In the genomic region with DNA sequence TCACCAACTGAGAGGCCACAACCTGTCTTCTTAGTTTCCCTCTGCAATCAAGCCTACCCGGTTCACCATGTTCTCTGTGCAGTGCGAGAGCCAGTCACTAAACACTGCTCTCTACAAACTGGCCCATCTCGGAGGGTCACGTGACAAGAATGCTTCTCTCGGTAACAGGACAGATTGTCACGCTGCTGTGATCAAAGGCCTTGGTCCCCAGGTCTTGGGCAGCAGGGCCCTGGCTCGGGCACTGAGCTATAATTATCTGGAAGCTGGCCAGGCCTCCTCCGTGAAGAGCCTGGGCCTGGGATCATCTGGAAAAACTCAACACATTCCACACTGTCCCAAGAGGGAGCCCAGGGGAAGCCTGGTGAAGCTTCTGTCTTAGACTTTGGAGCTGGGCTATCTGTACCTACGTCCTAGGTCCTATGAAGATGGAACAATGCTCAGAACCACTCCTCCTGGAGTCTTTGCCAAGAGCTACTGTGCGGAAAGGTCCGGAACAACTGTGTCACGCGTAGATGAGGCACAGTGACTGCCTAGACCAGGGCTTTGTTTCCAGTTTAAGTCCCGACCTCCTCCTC, we compare ENCODE assay signal across 8 mouse cellular contexts. TPM values are rescaled to one million over a fixed set of nuclear protein-coding genes. Genes with fewer than 3 reads are reported as not detected.
DNase-seq lines count a peak whose midpoint lies in the region; ATAC-seq and TF ChIP-seq lines count a peak whose summit lies in the region.

No protein-coding gene starts in this region.

- H3K4me3 ChIP-seq in layer of hippocampus, adult 2 months, result no peak overlapping the region
- no peak overlapping the region for H3K4me3 ChIP-seq in brown adipose tissue, adult 24 weeks (ENCODE audit: insufficient read depth, low read depth, low read length)
- H3K4me3 ChIP-seq in forebrain, embryonic 12.5 days (replicated peaks), result no peak overlapping the region
- H3K4me3 ChIP-seq in intestine, embryonic 16.5 days (ENCODE audit: low read length), result no peak overlapping the region
- no peak overlapping the region for H3K4me3 ChIP-seq in midbrain, embryonic 15.5 days

- peak overlapping the region; percentile 40 for H3K27ac ChIP-seq in layer of hippocampus, adult 2 months
- H3K27ac ChIP-seq in brown adipose tissue, adult 24 weeks (replicated peaks; ENCODE audit: low read depth, low read length), result peak overlapping the region; percentile 73
- H3K27ac ChIP-seq in forebrain, embryonic 12.5 days, result no peak overlapping the region
- H3K27ac ChIP-seq in intestine, embryonic 16.5 days (ENCODE audit: low read length), result peak overlapping the region; percentile 73
- peak overlapping the region; percentile 4; the same call in 1 of the 2 replicates for H3K27ac ChIP-seq in midbrain, embryonic 15.5 days

- TF ChIP-seq CTCF in layer of hippocampus, adult 2 months (conservative IDR thresholded peaks at IDR 0.05), result no peak

- no peaks in the 10 kb centered on the region for H3K36me3 ChIP-seq in forebrain, embryonic 12.5 days (replicated peaks)
- H3K36me3 ChIP-seq in intestine, embryonic 16.5 days (ENCODE audit: control insufficient read depth, insufficient read depth, low read length), result no peaks in the 10 kb centered on the region
- no peaks in the 10 kb centered on the region for H3K36me3 ChIP-seq in midbrain, embryonic 15.5 days (replicated peaks)

- H3K9me3 ChIP-seq in forebrain, embryonic 12.5 days, result no peaks in the 10 kb centered on the region
- H3K9me3 ChIP-seq in intestine, embryonic 16.5 days (ENCODE audit: control insufficient read depth, low read length), result no peaks in the 10 kb centered on the region
- no peaks in the 10 kb centered on the region for H3K9me3 ChIP-seq in midbrain, embryonic 15.5 days

- H3K27me3 ChIP-seq in forebrain, embryonic 12.5 days, result 0 out of 2 replicates have a peak, but pooled peaks cover 3% of the 10 kb centered on the region
- no peaks in the 10 kb centered on the region for H3K27me3 ChIP-seq in intestine, embryonic 16.5 days (replicated peaks; ENCODE audit: control insufficient read depth, insufficient read depth, low read length)
- no peaks in the 10 kb centered on the region for H3K27me3 ChIP-seq in midbrain, embryonic 15.5 days (replicated peaks)

- WGBS in forebrain, embryonic 12.5 days, result 61% methylated on average over 14 of the region's 14 CpGs
- 48% methylated on average over 14 of the region's 14 CpGs for WGBS in intestine, embryonic 16.5 days
- WGBS in midbrain, embryonic 15.5 days, result 37% methylated on average over 14 of the region's 14 CpGs

- H3K4me1 ChIP-seq in brown adipose tissue, adult 24 weeks (ENCODE audit: control insufficient read depth, insufficient read depth, insufficient read length, low read length), result peaks cover 21% of the 10 kb centered on the region
- peaks cover 30% of the 10 kb centered on the region for H3K4me1 ChIP-seq in forebrain, embryonic 12.5 days
- H3K4me1 ChIP-seq in intestine, embryonic 16.5 days (ENCODE audit: control insufficient read depth, insufficient read depth, low read length), result peaks cover 47% of the 10 kb centered on the region
- peaks cover 29% of the 10 kb centered on the region for H3K4me1 ChIP-seq in midbrain, embryonic 15.5 days

- no peak overlapping the region for H3K9ac ChIP-seq in forebrain, embryonic 12.5 days
- H3K9ac ChIP-seq in intestine, embryonic 16.5 days (ENCODE audit: low read depth, low read length), result peak overlapping the region; percentile 15; the same call in 1 of the 2 replicates
- H3K9ac ChIP-seq in midbrain, embryonic 15.5 days, result no peak overlapping the region

- no peak overlapping the region for H3K4me2 ChIP-seq in forebrain, embryonic 12.5 days
- H3K4me2 ChIP-seq in intestine, embryonic 16.5 days (ENCODE audit: low read depth, low read length), result no peak overlapping the region
- no peak overlapping the region for H3K4me2 ChIP-seq in midbrain, embryonic 15.5 days

- DNase-seq in layer of hippocampus, adult 2 months (ENCODE audit: low spot score in 2 of 2), result no peak
- no peak for DNase-seq in layer of hippocampus, adult 9-10 months (ENCODE audit: low spot score)
- DNase-seq in ovary, postnatal 14 days (ENCODE audit: low spot score), result no peak
- no peak for DNase-seq in liver

- peak; percentile 51 for ATAC-seq in forebrain, embryonic 12.5 days (ENCODE audit: low FRiP score)
- ATAC-seq in intestine, embryonic 16.5 days, result peak; percentile 45
- peak; percentile 59; the same call in 1 of the 2 replicates for ATAC-seq in midbrain, embryonic 15.5 days (replicated peaks)

RNA-seq across cellular contexts. Expression of gene Srp9, which starts 35.6 kb away (rescaled TPM):
- 10 to 100 TPM; 62.7 to 67.2 TPM for total RNA-seq in layer of hippocampus, adult 2 months (2021)
- 85.3 and 87.3 TPM in 2 replicates for polyA plus RNA-seq in brown adipose tissue, adult 24 weeks (2012; ENCODE audit: insufficient read depth, insufficient read length, missing spikeins)
- 156 and 160 TPM in 2 replicates for polyA plus RNA-seq in forebrain, embryonic 12.5 days (2016; fragmentation: Nextera tagmentation; extraction: Ambion mirVana)
- 135 and 142 TPM in 2 replicates for polyA plus RNA-seq in intestine, embryonic 16.5 days (2015; fragmentation: Nextera tagmentation; extraction: Ambion mirVana)
- polyA plus RNA-seq in midbrain, embryonic 15.5 days (2015; fragmentation: Nextera tagmentation; extraction: Ambion mirVana), result 125 and 128 TPM in 2 replicates
